Mouse (Mus musculus) cerebellum, adult 9-10 months (tissue): ENCODE measurements around the gene Rrm1.
A peak's percentile ranks its signal among the peaks of the same experiment; 100 is the strongest.
"Not testable (repeated sequence)": the region's sequence is repeated elsewhere in the genome, so short reads cannot be mapped to it uniquely, and the experiment has no call there.

Experiments used
- DNase-seq: peaks from one replicate; pipeline ENCODE4 v3.0.0; 2022

Gene Rrm1

DNA sequence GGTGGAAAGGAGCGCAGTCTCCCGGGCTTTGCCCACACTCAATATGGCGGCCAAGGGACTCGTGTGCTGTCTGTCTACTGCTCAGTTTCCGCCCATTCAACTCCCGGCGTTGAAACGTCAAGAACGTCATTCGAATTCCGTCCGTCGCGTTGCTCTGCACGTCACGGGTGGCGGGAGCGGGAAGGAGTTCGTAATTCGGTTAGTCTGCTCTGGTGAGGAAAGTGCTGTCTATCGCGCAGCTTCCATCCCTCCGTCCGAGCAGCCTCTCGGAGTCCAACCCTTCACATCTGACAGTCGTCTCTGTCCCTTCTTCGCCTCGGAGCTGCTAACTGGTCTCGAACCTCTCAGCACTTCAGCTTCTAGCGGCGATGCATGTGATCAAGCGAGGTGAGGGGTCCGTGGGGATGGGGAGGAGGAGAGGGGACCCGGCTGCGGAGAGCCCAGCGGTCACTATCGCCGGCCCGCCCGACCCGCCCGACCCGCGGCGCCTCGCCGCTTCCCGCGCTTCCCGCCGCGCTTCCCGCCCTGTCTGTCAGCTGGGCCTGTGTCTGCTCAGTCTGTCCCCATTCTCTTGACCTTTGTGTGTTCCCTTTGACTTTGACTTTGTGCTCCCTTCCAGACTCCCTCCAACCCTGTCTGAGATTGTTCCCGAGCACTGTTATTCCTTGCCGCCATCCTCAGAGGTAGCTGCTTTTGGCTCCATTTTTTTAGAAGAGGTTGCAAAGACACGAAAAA lies at the start of gene Rrm1:
Gene Rrm1, plus strand, starts transcription at position 39 of the 735 bp plus-strand sequence.
- DNase-seq, result peak; percentile 95

DNA sequence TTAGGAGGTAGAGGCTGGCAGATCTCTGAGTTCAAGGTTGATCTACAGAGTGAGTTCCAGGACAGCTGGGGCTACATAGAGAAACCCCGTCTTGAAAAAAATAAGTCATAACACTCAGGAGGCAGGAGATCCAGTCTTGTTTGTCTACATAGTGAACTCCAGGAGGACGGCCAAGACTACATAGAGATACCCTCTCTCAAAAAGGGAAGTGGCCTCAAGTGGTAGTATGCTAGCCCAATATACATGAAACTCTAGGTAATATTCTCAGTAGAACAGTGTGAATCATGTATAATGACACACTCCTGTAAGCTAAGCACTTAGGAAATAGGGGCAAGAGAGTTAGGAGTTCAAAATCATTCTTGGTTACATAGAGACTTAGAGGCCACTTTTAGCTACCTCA lies 47.6 kb upstream of the Rrm1 start:
- no peak for DNase-seq

GRCm38 (mm10) chr7:102395894-102396293 lies 45.6 kb upstream of the Rrm1 start:
- no peak for DNase-seq

DNA sequence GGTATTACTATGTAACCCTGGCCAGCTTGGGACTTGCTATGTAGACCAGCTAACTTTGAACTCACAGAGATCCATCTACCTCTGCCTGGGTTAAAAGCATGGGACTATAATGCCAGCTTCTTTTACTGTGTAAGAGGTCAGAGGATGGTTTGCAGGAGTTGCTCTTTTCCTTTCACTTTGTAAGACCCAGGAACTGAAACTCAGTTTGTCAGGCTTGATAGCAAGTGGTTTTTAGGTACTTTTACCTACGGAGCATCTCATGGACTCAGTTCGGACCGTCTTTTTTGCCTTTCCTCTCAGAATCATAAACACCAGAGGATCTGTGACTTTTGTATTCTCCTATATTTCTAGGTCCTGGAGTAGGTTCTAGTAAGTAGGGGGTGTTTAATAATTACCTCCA lies 45.2 kb upstream of the Rrm1 start:
- no peak for DNase-seq

DNA sequence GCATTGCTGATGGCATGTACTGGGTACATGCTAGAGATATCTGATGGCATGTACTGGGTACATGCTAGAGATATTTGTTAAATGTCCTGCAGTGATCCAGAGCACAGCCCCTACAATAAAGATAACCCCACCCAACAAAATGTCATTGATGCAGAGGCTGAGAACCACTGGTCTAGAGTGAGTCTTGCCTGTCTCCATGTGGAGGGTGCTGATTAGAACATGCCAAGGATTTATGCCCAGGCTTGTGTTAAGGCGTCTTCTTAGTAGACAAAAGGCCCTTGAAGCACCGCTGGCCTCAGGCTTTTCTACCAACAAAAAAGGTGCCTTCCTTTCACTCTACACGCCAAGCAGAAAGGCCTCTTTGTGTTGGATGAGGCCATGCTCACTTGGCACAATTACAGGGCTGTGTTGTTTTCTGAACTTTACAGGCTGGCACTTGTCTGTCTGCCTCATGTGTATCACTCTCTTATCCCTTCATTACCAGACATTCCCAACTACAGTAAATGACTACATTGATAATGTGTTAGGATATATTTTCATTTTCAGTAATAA lies 42.2 kb upstream of the Rrm1 start:
- DNase-seq, result no peak

GRCm38 (mm10) chr7:102404118-102404517 lies 37.4 kb upstream of the Rrm1 start:
- no peak for DNase-seq

DNA sequence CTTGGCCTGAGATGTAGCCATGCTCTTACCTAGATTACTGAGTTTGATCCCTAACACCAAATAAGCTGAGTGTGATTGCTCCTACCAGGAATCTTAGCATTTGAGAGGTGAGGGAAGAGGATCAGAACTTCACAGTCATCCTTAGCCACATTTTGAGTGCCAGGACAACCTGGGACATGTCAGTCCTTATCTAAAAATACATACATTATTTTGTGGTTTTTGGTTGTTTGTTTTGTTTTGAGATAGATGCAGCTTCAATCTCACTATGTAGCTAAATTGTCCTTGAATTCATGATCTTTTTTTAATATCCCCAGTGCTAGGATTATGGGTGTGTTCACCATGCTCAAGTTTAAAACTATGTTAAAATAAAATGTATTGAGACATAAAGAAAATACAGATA lies 34.1 kb upstream of the Rrm1 start:
- no peak for DNase-seq

- DNase-seq, result not testable (repeated sequence)
Measured at GRCm38 (mm10) chr7:102415272-102415671, 26.2 kb upstream of the Rrm1 start.

DNA sequence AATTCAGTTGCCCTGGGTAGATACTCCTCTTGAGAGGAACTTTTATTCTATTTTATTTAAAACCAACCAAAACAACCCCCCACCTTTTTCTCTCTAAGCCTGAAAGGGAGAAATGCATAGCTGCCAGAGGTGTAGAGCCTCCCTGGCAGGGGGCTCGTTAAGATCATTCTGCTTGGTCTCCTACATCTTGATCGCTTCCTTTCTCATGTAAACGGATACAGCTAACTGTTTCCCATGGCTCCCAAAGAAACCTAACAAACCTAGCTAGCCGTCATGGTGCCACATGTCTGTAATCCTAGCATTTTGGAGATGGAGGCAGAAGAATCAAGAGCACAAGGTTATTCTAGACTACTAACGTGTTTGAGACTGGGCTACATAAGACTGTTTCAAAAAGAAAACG lies 25.7 kb upstream of the Rrm1 start:
- DNase-seq, result no peak

- DNase-seq, result peak; percentile 76
Measured at GRCm38 (mm10) chr7:102417398-102417797, 24.1 kb upstream of the Rrm1 start.

DNA sequence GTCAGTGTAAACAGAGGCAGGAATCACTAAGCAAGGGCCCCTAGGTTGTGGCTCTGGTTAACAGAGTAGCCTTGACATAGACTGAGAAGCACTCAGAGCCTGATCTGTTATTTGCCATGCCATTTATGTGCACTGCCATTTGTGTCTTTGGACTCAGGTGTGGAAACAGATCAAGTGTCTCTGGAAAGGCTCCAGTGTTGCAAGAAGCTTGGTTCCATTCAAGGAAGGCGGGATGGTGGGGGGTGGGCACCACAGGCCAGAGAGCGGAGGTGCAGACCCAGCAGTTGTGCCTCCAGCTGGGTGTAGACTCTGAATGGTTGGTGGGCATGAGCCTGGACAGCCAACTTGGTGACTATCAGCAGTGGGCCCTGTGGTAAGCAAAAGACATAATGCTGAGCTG lies 19.5 kb upstream of the Rrm1 start:
- DNase-seq, result no peak

GRCm38 (mm10) chr7:102425933-102426685 lies 15.4 kb upstream of the Rrm1 start:
- DNase-seq, result no peak

DNA sequence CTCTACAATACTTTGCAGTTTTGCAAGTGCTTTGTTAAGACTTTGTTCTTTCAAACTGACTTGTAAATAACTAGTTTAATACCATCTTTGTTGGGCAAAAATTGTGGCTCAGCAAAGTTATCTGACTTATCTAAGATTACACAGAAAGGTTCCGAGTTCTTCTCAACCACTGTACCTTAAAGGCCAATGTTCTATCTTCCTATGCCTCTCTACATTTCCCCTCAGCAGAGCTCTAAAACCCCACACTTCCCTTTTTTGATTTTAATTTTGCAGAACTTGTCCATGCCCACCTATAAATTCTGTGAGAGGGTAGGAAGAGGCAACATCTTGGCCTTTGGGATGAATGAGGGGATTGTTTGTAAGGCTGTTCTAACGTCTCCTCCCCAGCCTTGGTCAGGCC lies 7.2 kb upstream of the Rrm1 start:
- DNase-seq, result no peak

GRCm38 (mm10) chr7:102440822-102441656 lies 456 bp upstream of the Rrm1 start:
- peak; percentile 35 for DNase-seq

- DNase-seq, result no peak
Measured at GRCm38 (mm10) chr7:102442432-102442831, 937 bp downstream of the Rrm1 start.

GRCm38 (mm10) chr7:102444301-102444700 lies 2.8 kb downstream of the Rrm1 start:
- DNase-seq, result no peak

- no peak for DNase-seq
Measured at GRCm38 (mm10) chr7:102446438-102446837, 4.9 kb downstream of the Rrm1 start.

- DNase-seq, result no peak
Measured at GRCm38 (mm10) chr7:102458618-102459380, 17.3 kb downstream of the Rrm1 start.

DNA sequence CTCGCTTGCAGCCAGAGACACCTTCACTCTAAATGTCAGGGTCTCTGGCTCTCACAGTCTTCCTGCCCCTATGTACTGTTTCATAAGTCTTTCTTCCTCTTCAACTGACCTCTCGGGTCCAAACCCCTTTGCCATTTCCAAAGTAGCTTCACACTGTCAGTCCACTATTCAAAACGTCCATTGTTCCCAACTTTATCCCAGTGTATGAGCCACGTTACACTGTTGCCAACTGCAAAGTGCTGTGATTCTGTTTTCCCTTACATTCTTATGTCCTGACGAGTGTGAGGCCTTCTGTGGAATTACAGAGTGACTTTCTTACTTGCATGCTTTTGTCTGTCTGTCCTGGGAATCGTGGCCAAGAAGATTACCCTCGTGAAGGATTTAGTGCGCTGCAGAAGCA lies 26.1 kb downstream of the Rrm1 start:
- no peak for DNase-seq

GRCm38 (mm10) chr7:102472675-102473074 lies 31.2 kb downstream of the Rrm1 start:
- DNase-seq, result no peak

DNA sequence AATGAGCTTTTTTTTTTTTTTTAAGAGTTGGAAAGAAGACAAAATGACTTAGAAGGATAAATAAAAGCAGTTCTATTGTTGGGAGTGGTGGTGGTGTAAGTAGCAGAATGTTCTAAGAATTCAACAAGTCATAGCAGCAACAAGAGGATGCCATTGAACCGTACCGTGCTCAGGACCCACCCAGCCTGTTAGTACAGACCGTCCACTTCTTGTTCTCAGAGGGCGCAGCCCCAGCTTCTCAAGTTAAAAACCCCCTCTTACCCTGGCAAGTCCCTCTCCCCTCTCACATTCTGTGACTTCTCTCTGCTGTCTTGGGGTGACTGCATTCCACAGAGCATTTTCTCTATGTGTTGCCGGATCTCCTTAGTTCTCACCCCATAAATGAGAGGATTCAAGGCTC lies 35.1 kb downstream of the Rrm1 start:
- no peak for DNase-seq

DNA sequence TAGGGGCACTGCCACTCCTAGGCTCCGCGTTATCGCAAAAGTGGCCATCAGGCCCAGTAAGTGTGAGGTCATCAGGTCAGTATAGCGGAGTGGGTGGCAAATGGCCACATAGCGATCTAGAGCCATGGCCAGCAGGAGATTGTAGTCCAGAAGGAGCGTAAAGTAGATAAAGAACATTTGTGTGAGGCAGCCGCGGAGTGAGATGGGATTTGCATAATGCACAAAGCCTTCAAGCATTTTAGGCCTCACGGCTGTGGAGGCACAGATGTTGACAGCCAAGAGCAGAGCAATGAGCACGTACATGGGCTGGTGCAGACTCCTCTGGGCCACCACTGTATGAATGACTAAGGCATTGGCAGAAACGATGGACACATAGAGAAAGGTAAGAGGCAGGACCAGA lies 35.9 kb downstream of the Rrm1 start:
- no peak for DNase-seq
